Mouse (Mus musculus) limb, embryonic 12.5 days (tissue): ENCODE results near the gene Kcnk4. TPM values are rescaled to one million over a fixed set of nuclear protein-coding genes. Genes with fewer than 3 reads are reported as not detected.
"Not testable (repeated sequence)": the region's sequence is repeated elsewhere in the genome, so short reads cannot be mapped to it uniquely, and the experiment has no call there.

Experiments
- ATAC-seq: fragments of 200-750 bp; cut with Nextera tagmentation; 2 replicates; pipeline ENCODE4 v1.8.0; 2017; ENCODE audit warnings: low read depth, moderate TSS enrichment; ENCODE audit not compliant: insufficient number of reproducible peaks, insufficient read depth, low FRiP score, low TSS enrichment
- H3K27ac ChIP-seq: fragments of 300-500 bp; sonication (generic); 2 replicates; pipeline ENCODE4 v1.5.1; 2016; ENCODE audit warnings: mild to moderate bottlenecking, moderate library complexity
- H3K27me3 ChIP-seq: fragments of 300-500 bp; sonication (generic); 2 replicates; pipeline ENCODE4 v1.6.1; 2016; ENCODE audit warnings: mild to moderate bottlenecking, moderate library complexity
- H3K36me3 ChIP-seq: fragments of 300-500 bp; sonication (generic); 2 replicates; pipeline ENCODE4 v1.6.1; 2016; ENCODE audit warnings: mild to moderate bottlenecking, moderate library complexity
- H3K4me1 ChIP-seq: fragments of 300-500 bp; sonication (generic); replicated peaks from 2 replicates; pipeline ENCODE4 v1.6.1; 2016
- H3K4me2 ChIP-seq: fragments of 300-500 bp; sonication (generic); 2 replicates; pipeline ENCODE4 v1.6.1; 2016; ENCODE audit warnings: mild to moderate bottlenecking, moderate library complexity
- H3K4me3 ChIP-seq: fragments of 300-500 bp; sonication (generic); replicated peaks from 2 replicates; pipeline ENCODE4 v1.5.1; 2016; ENCODE audit warnings: mild to moderate bottlenecking
- H3K9ac ChIP-seq: fragments of 300-500 bp; sonication (generic); replicated peaks from 2 replicates; pipeline ENCODE4 v1.6.1; 2016; ENCODE audit warnings: mild to moderate bottlenecking, moderate library complexity
- H3K9me3 ChIP-seq: fragments of 300-500 bp; sonication (generic); 2 replicates; pipeline ENCODE4 v1.6.1; 2016; ENCODE audit warnings: mild to moderate bottlenecking, moderate library complexity
- WGBS: fragments of 180-500 bp; shearing (Covaris S2); methylation state at CpG from one replicate; pipeline ENCODE4 v1.1.7; 2016; 5-methylcytosine and 5-hydroxymethylcytosine counted together
- microRNA-seq: library from miRNA; unstranded; fragments of <30 nt; microRNA quantifications from one replicate; pipeline ENCODE4, GENCODE M21; 2017
- polyA plus RNA-seq: library from polyadenylated mRNA; unstranded; fragments of >200 nt; fragmentation: Nextera tagmentation; extraction: Ambion mirVana; gene quantifications from 2 replicates; pipeline ENCODE4 v1.2.1, GENCODE M21; 2016

Kcnk4 gene
- polyA plus RNA-seq, 1 experiment from 2014 or later = 0.60 TPM

DNA sequence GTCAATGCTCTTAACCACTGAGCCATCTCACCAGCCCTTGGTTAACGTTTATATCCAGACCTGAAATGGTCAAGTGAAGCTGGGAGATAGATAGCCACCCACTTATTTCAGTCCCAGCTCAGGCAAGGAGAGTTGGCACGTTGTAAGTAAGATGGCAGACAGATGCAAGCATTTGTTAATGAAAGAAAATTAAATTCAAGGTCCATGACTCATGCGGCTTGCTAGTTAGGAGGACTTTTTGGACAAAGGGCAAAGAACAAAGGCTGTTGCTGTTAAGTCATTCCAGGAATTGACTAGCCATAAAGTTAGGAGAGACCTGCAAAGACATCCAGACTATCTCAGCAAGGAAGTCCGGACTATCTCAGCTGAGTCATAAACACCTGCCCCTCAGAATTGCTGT lies 34.7 kb downstream of the Kcnk4 start:
- H3K9ac ChIP-seq = no peak overlapping the region
- H3K27ac ChIP-seq = no peak overlapping the region
- ATAC-seq = no peak
- no peak overlapping the region for H3K4me2 ChIP-seq
- H3K27me3 ChIP-seq = no peaks in the 10 kb centered on the region
- H3K9me3 ChIP-seq = peaks cover 18% of the 10 kb centered on the region
- H3K36me3 ChIP-seq = peaks cover 8% of the 10 kb centered on the region; the same call in 1 of the 2 replicates
- WGBS = 84% methylated on average over 4 of the region's 4 CpGs
- no peak overlapping the region for H3K4me3 ChIP-seq
- H3K4me1 ChIP-seq = no peaks in the 10 kb centered on the region

DNA sequence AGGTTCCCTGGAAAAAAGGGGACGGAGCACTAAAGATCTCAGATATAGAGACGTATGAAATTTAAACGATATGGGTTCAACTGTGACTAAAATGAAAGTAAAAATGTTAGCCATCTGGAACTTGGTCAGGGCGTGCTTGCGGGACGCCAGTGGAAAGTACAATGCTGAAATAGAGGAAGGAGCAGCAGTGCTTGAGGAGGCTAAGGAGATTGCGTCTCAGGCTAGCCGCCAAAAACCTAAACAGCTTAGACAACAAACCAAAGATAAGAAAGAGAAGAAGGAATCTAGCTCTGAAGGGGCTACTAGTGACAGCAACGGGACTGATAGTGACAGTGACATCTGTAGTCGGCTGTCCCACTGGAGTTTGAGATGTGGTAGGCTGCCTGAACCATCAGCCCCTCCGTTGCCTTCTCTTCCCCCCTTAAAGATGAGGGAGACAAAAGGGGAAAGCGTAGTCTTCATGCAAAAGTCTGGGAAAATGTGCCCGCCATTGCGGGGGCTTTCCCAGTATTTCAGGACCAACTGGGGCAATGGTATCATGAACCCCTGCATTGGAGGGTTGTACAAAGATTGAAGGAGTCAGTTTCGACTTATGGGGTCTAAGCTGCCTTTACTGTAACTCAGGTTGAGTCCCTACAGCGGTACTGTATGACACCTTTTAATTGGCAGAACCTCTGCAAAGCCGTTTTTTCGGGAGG lies 38.6 kb downstream of the Kcnk4 start:
- not testable (repeated sequence) for H3K27ac ChIP-seq, H3K36me3 ChIP-seq, H3K9ac ChIP-seq, H3K4me3 ChIP-seq, H3K4me1 ChIP-seq, ATAC-seq, H3K27me3 ChIP-seq, H3K4me2 ChIP-seq
- 92% methylated on average over 18 of the region's 18 CpGs for WGBS
- peaks cover 18% of the 10 kb centered on the region for H3K9me3 ChIP-seq

- H3K4me2 ChIP-seq = no peak overlapping the region
- H3K27ac ChIP-seq = no peak overlapping the region
- H3K27me3 ChIP-seq = no peaks in the 10 kb centered on the region
- peaks cover 9% of the 10 kb centered on the region for H3K9me3 ChIP-seq
- H3K4me1 ChIP-seq = no peaks in the 10 kb centered on the region
- 90% methylated on average over 14 of the region's 14 CpGs for WGBS
- ATAC-seq = no peak
- H3K9ac ChIP-seq = no peak overlapping the region
- no peak overlapping the region for H3K4me3 ChIP-seq
- H3K36me3 ChIP-seq = no peaks in the 10 kb centered on the region
Observed at GRCm38 (mm10) chr19:6893731-6894451, 40.4 kb downstream of the Kcnk4 start.

GRCm38 (mm10) chr19:6892512-6892911 lies 41.8 kb downstream of the Kcnk4 start:
- peaks cover 9% of the 10 kb centered on the region for H3K9me3 ChIP-seq
- no peaks in the 10 kb centered on the region for H3K4me1 ChIP-seq
- no peak overlapping the region for H3K27ac ChIP-seq
- H3K9ac ChIP-seq = no peak overlapping the region
- H3K4me3 ChIP-seq = no peak overlapping the region
- no peaks in the 10 kb centered on the region for H3K27me3 ChIP-seq
- 48% methylated on average over 4 of the region's 4 CpGs for WGBS
- no peaks in the 10 kb centered on the region for H3K36me3 ChIP-seq
- H3K4me2 ChIP-seq = no peak overlapping the region
- ATAC-seq = no peak

- 85% methylated on average over 4 of the region's 4 CpGs for WGBS
- H3K27me3 ChIP-seq = no peaks in the 10 kb centered on the region
- no peak overlapping the region for H3K4me2 ChIP-seq
- peaks cover 9% of the 10 kb centered on the region; the same call in 1 of the 2 replicates for H3K9me3 ChIP-seq
- no peak for ATAC-seq
- H3K9ac ChIP-seq = no peak overlapping the region
- H3K4me3 ChIP-seq = no peak overlapping the region
- no peaks in the 10 kb centered on the region for H3K36me3 ChIP-seq
- H3K27ac ChIP-seq = no peak overlapping the region
- no peaks in the 10 kb centered on the region for H3K4me1 ChIP-seq
Observed at GRCm38 (mm10) chr19:6877965-6878364, 56.4 kb downstream of the Kcnk4 start.

GRCm38 (mm10) chr19:6876799-6877198 lies 57.5 kb downstream of the Kcnk4 start:
- Histone ChIP-seq H3K9me3 (peaks cover 9% of the 10 kb centered on the region; the same call in 1 of the 2 replicates), H3K4me3 (no peak overlapping the region), H3K9ac (no peak overlapping the region), H3K27me3 (no peaks in the 10 kb centered on the region), H3K36me3 (no peaks in the 10 kb centered on the region), H3K27ac (no peak overlapping the region), H3K4me1 (no peaks in the 10 kb centered on the region), H3K4me2 (no peak overlapping the region)
- ATAC-seq = no peak

DNA sequence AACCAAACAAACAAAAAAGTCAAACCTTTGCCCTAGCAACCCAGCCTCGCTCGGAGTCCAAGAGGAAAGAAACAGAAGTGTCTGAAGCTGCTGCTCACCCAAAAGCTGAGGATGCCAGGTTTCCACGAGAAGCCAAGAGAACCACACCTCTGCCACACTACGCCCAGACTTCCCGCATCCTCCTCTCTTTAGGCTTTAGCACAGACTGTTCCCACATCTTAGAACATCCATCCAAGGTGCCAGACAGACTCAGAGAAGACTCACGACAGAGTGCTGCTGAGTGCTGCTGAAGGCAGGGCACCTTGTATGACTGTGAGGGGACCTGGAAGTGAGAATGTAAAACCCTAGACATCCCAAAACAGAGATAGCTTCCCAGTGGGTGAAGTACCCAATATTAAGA lies 58.5 kb downstream of the Kcnk4 start:
- WGBS = 82% methylated on average over 6 of the region's 6 CpGs
- H3K9ac ChIP-seq = no peak overlapping the region
- H3K9me3 ChIP-seq = peaks cover 8% of the 10 kb centered on the region; the same call in 1 of the 2 replicates
- no peak overlapping the region for H3K4me2 ChIP-seq
- H3K27me3 ChIP-seq = no peaks in the 10 kb centered on the region
- no peak overlapping the region for H3K4me3 ChIP-seq
- H3K27ac ChIP-seq = no peak overlapping the region
- no peaks in the 10 kb centered on the region for H3K36me3 ChIP-seq
- no peaks in the 10 kb centered on the region for H3K4me1 ChIP-seq
- no peak for ATAC-seq

DNA sequence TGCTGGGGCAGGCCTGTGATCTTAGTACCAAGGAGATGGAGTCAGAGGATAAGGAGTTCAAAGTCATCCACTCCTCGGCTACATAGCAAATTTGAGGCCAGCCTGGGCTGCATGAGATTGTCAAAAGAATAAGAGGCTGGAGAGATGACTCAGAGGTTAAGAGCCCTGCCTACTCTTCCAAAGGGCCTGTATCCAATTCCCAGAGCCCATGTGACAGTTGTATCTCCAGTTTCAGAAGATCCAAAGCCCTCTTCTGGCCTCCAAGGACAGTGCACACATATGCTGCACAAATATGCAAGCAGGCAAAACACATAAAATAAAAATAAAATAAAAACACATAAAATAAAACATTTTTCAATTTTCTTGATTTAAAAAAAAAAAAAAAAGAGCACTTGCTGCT lies 60.1 kb downstream of the Kcnk4 start:
- Histone ChIP-seq H3K9me3 (no peaks in the 10 kb centered on the region), H3K9ac (no peak overlapping the region), H3K4me3 (no peak overlapping the region), H3K27me3 (no peaks in the 10 kb centered on the region), H3K36me3 (no peaks in the 10 kb centered on the region), H3K4me1 (peaks cover 6% of the 10 kb centered on the region; the same call in 1 of the 2 replicates), H3K27ac (no peak overlapping the region), H3K4me2 (no peak overlapping the region)
- WGBS = 79% methylated on average over 1 of the region's 1 CpGs
- ATAC-seq = no peak

Small RNA genes within 50 kb of the gene (microRNA-seq; reads per million reads assigned to microRNA genes)
- not detected for gene Mir6990

Other genes with a start within 250 kb of the Kcnk4 start
- 11.3 and 13.4 TPM in 2 replicates for gene Rps6ka4, start 93.9 kb downstream of the Kcnk4 start, polyA plus RNA-seq
- 0.33 and 0.51 TPM in 2 replicates for gene Ccdc88b, start 76.3 kb downstream of the Kcnk4 start, polyA plus RNA-seq
- 165 and 167 TPM in 2 replicates for gene Trmt112, start 24.8 kb downstream of the Kcnk4 start, polyA plus RNA-seq
- gene Prdx5, start 24.4 kb downstream of the Kcnk4 start, polyA plus RNA-seq = 158 and 164 TPM in 2 replicates
- gene Esrra, start 12.7 kb downstream of the Kcnk4 start, polyA plus RNA-seq = 6.4 and 8.5 TPM in 2 replicates
- 1.0 TPM in 2 replicates for gene Catsperz, start 9.1 kb downstream of the Kcnk4 start, polyA plus RNA-seq
- 67.3 and 68.2 TPM in 2 replicates for gene Bad, start 7.3 kb upstream of the Kcnk4 start, polyA plus RNA-seq
- gene Gpr137, start 8.0 kb upstream of the Kcnk4 start, polyA plus RNA-seq = 23.8 and 27.9 TPM in 2 replicates
- 245 and 288 TPM in 2 replicates for gene Ppp1r14b, start 40.5 kb upstream of the Kcnk4 start, polyA plus RNA-seq
- gene Plcb3, start 42.0 kb upstream of the Kcnk4 start, polyA plus RNA-seq = 41.4 and 41.7 TPM in 2 replicates
- gene Fkbp2, start 46.0 kb upstream of the Kcnk4 start, polyA plus RNA-seq = 65.8 and 73.6 TPM in 2 replicates
- 53.8 and 55.2 TPM in 2 replicates for gene Vegfb, start 53.1 kb upstream of the Kcnk4 start, polyA plus RNA-seq
- gene Dnajc4, start 58.1 kb upstream of the Kcnk4 start, polyA plus RNA-seq = 21.2 and 22.8 TPM in 2 replicates
- 20.1 and 22.6 TPM in 2 replicates for gene Nudt22, start 61.6 kb upstream of the Kcnk4 start, polyA plus RNA-seq
- 10.8 and 11.0 TPM in 2 replicates for gene Trpt1, start 61.6 kb upstream of the Kcnk4 start, polyA plus RNA-seq
- gene Fermt3, start 85.0 kb upstream of the Kcnk4 start, polyA plus RNA-seq = 7.1 and 7.8 TPM in 2 replicates
- gene Stip1, start 105.5 kb upstream of the Kcnk4 start, polyA plus RNA-seq = 292 and 312 TPM in 2 replicates
- 12.3 and 13.2 TPM in 2 replicates for gene Macrod1, start 122.3 kb upstream of the Kcnk4 start, polyA plus RNA-seq
- gene Flrt1, start 171.2 kb upstream of the Kcnk4 start, polyA plus RNA-seq = 3.5 and 4.4 TPM in 2 replicates